Mouse (Mus musculus) neural tube, embryonic 14.5 days (tissue): ENCODE results near the gene Fosl2. TPM values are rescaled to one million over a fixed set of nuclear protein-coding genes. Genes with fewer than 3 reads are reported as not detected.

Experiments used
- ATAC-seq: fragments of 200-750 bp; cut with Nextera tagmentation; 2 replicates; pipeline ENCODE4 v1.8.0; 2017; ENCODE audit warnings: low read depth, mild to moderate bottlenecking, moderate TSS enrichment, moderate library complexity
- H3K27ac ChIP-seq: fragments of 300-500 bp; sonication (generic); 2 replicates; pipeline ENCODE4 v1.5.1; 2014; ENCODE audit warnings: low read depth, mild to moderate bottlenecking, control low read depth, low read length, moderate library complexity, mixed read lengths
- H3K27me3 ChIP-seq: fragments of 300-500 bp; sonication (generic); 2 replicates; pipeline ENCODE4 v1.6.1; 2014; ENCODE audit warnings: low read length; ENCODE audit not compliant: control insufficient read depth, insufficient read depth
- H3K36me3 ChIP-seq: fragments of 300-500 bp; sonication (generic); 2 replicates; pipeline ENCODE4 v1.6.1; 2014; ENCODE audit warnings: low read length, mixed read lengths; ENCODE audit not compliant: control insufficient read depth, insufficient read depth
- H3K4me1 ChIP-seq: fragments of 300-500 bp; sonication (generic); 2 replicates; pipeline ENCODE4 v1.6.1; 2014; ENCODE audit warnings: low read length; ENCODE audit not compliant: control insufficient read depth, insufficient read depth
- H3K4me2 ChIP-seq: fragments of 300-500 bp; sonication (generic); 2 replicates; pipeline ENCODE4 v1.6.1; 2014; ENCODE audit warnings: mild to moderate bottlenecking, low read depth, low read length, control low read depth
- H3K4me3 ChIP-seq: fragments of 300-500 bp; sonication (generic); 2 replicates; pipeline ENCODE4 v1.5.1; 2014; ENCODE audit warnings: low read depth, low read length, control low read depth, mixed read lengths
- H3K9ac ChIP-seq: fragments of 300-500 bp; sonication (generic); replicated peaks from 2 replicates; pipeline ENCODE4 v1.6.1; 2014; ENCODE audit warnings: low read depth, mild to moderate bottlenecking, control low read depth, low read length, mixed read lengths
- H3K9me3 ChIP-seq: fragments of 300-500 bp; sonication (generic); 2 replicates; pipeline ENCODE4 v1.6.1; 2016; ENCODE audit warnings: low read length; ENCODE audit not compliant: control insufficient read depth
- WGBS: fragments of 180-500 bp; shearing (Covaris S2); extraction: QIAGEN DNeasy Blood & Tissue Kit; methylation state at CpG from one replicate; pipeline ENCODE4 v1.1.7; 2014; 5-methylcytosine and 5-hydroxymethylcytosine counted together
- polyA plus RNA-seq: library from polyadenylated mRNA; unstranded; fragments of >200 nt; fragmentation: Nextera tagmentation; extraction: Ambion mirVana; gene quantifications from 2 replicates; pipeline ENCODE4 v1.2.1, GENCODE M21; 2014

The Fosl2 gene
- polyA plus RNA-seq, 1 experiment from 2014 or later = 0.58 TPM

- no peaks in the 10 kb centered on the region for H3K36me3 ChIP-seq
- H3K9ac ChIP-seq = no peak overlapping the region
- no peak overlapping the region for H3K4me2 ChIP-seq
- H3K9me3 ChIP-seq = no peaks in the 10 kb centered on the region
- H3K4me3 ChIP-seq = no peak overlapping the region
- 88% methylated on average over 12 of the region's 12 CpGs for WGBS
- no peaks in the 10 kb centered on the region for H3K27me3 ChIP-seq
- H3K27ac ChIP-seq = no peak overlapping the region
- no peak for ATAC-seq
- H3K4me1 ChIP-seq = no peaks in the 10 kb centered on the region
These were observed 31.2 kb upstream of the Fosl2 start for GRCm38 (mm10) chr5:32104119-32104990.

GRCm38 (mm10) chr5:32106473-32107140 lies 29.0 kb upstream of the Fosl2 start:
- no peaks in the 10 kb centered on the region for H3K9me3 ChIP-seq
- no peak overlapping the region for H3K9ac ChIP-seq
- no peaks in the 10 kb centered on the region for H3K4me1 ChIP-seq
- 84% methylated on average over 5 of the region's 5 CpGs for WGBS
- no peak overlapping the region for H3K4me3 ChIP-seq
- H3K27me3 ChIP-seq = no peaks in the 10 kb centered on the region
- no peak overlapping the region for H3K27ac ChIP-seq
- ATAC-seq = no peak
- H3K4me2 ChIP-seq = no peak overlapping the region
- no peaks in the 10 kb centered on the region for H3K36me3 ChIP-seq

GRCm38 (mm10) chr5:32110651-32111050 lies 24.9 kb upstream of the Fosl2 start:
- Histone ChIP-seq H3K27ac (no peak overlapping the region), H3K9ac (no peak overlapping the region), H3K4me2 (no peak overlapping the region), H3K36me3 (no peaks in the 10 kb centered on the region), H3K4me3 (no peak overlapping the region), H3K27me3 (no peaks in the 10 kb centered on the region), H3K9me3 (no peaks in the 10 kb centered on the region), H3K4me1 (no peaks in the 10 kb centered on the region)
- no peak for ATAC-seq
- WGBS = 90% methylated on average over 4 of the region's 4 CpGs

- Histone ChIP-seq H3K4me3 (no peak overlapping the region), H3K9ac (no peak overlapping the region), H3K27me3 (no peaks in the 10 kb centered on the region), H3K4me2 (no peak overlapping the region), H3K4me1 (no peaks in the 10 kb centered on the region), H3K27ac (no peak overlapping the region), H3K9me3 (no peaks in the 10 kb centered on the region), H3K36me3 (no peaks in the 10 kb centered on the region)
- 73% methylated on average over 7 of the region's 7 CpGs for WGBS
- no peak for ATAC-seq
These were observed 23.2 kb upstream of the Fosl2 start for GRCm38 (mm10) chr5:32112206-32112916.

GRCm38 (mm10) chr5:32120901-32121376 lies 14.7 kb upstream of the Fosl2 start:
- no peak for ATAC-seq
- Histone ChIP-seq H3K9me3 (no peaks in the 10 kb centered on the region), H3K27me3 (no peaks in the 10 kb centered on the region), H3K4me3 (no peak overlapping the region), H3K27ac (no peak overlapping the region), H3K9ac (no peak overlapping the region), H3K4me1 (no peaks in the 10 kb centered on the region), H3K36me3 (no peaks in the 10 kb centered on the region), H3K4me2 (no peak overlapping the region)
- 41% methylated on average over 11 of the region's 11 CpGs for WGBS

GRCm38 (mm10) chr5:32121936-32122335 lies 13.7 kb upstream of the Fosl2 start:
- Histone ChIP-seq H3K9me3 (no peaks in the 10 kb centered on the region), H3K36me3 (no peaks in the 10 kb centered on the region), H3K4me1 (no peaks in the 10 kb centered on the region), H3K27ac (no peak overlapping the region), H3K4me3 (no peak overlapping the region), H3K4me2 (no peak overlapping the region), H3K27me3 (no peaks in the 10 kb centered on the region), H3K9ac (no peak overlapping the region)
- 87% methylated on average over 6 of the region's 6 CpGs for WGBS
- no peak for ATAC-seq

GRCm38 (mm10) chr5:32122363-32122762 lies 13.2 kb upstream of the Fosl2 start:
- H3K9me3 ChIP-seq = no peaks in the 10 kb centered on the region
- no peaks in the 10 kb centered on the region for H3K36me3 ChIP-seq
- no peak overlapping the region for H3K4me3 ChIP-seq
- 90% methylated on average over 5 of the region's 5 CpGs for WGBS
- H3K9ac ChIP-seq = no peak overlapping the region
- H3K27ac ChIP-seq = no peak overlapping the region
- no peak for ATAC-seq
- H3K4me2 ChIP-seq = no peak overlapping the region
- no peaks in the 10 kb centered on the region for H3K4me1 ChIP-seq
- H3K27me3 ChIP-seq = no peaks in the 10 kb centered on the region

GRCm38 (mm10) chr5:32124957-32125356 lies 10.6 kb upstream of the Fosl2 start:
- no peak for ATAC-seq
- Histone ChIP-seq H3K27ac (no peak overlapping the region), H3K4me1 (no peaks in the 10 kb centered on the region), H3K27me3 (no peaks in the 10 kb centered on the region), H3K9me3 (no peaks in the 10 kb centered on the region), H3K36me3 (no peaks in the 10 kb centered on the region), H3K4me2 (no peak overlapping the region), H3K9ac (no peak overlapping the region), H3K4me3 (no peak overlapping the region)
- 84% methylated on average over 6 of the region's 6 CpGs for WGBS
